Mouse (Mus musculus): ENCODE measurements around the gene Dusp19. TPM values are rescaled to one million over a fixed set of nuclear protein-coding genes. Genes with fewer than 3 reads are reported as not detected.

Dusp19 gene
- total RNA-seq (2021), result 10 to 100 TPM; 13.3 to 19.8 TPM
- long read RNA-seq, experiment 1, transcript Dusp19-201 (4 exons, 1,632 nt), result major isoform, 9 of 16 reads
- long read RNA-seq, experiment 1, partial matches to known transcripts, result 2 of 16 reads
- long read RNA-seq, experiment 1, other reads (novel, unspliced or antisense), result 1 of 16 reads
- long read RNA-seq, experiment 2, partial matches to known transcripts, result 0 of 2 reads
- long read RNA-seq, experiment 2, other reads (novel, unspliced or antisense), result 0 of 2 reads

- DNase-seq, result peak; percentile 93 to 96
Observed at GRCm38 (mm10) chr2:80616854-80617737, at the start of gene Dusp19, which contains the start of gene Nup35. Dusp19 (plus strand) TSS chr2:80617045. Nup35 (plus strand) TSS chr2:80617236.

- DNase-seq, result no peak
Observed at GRCm38 (mm10) chr2:80567411-80567810, 49.4 kb upstream of the Dusp19 start.

- DNase-seq, result no peak
Observed at GRCm38 (mm10) chr2:80570656-80571055, 46.2 kb upstream of the Dusp19 start.

GRCm38 (mm10) chr2:80577286-80577685, 39.6 kb upstream of the Dusp19 start:
- no peak for DNase-seq

GRCm38 (mm10) chr2:80579253-80579891, 37.5 kb upstream of the Dusp19 start:
- DNase-seq, result no peak

GRCm38 (mm10) chr2:80580311-80580961, 36.4 kb upstream of the Dusp19 start:
- peak; percentile 46 to 63 for DNase-seq

GRCm38 (mm10) chr2:80581043-80581711, 35.7 kb upstream of the Dusp19 start, which contains the start of gene Nckap1:
Nckap1 (minus strand) TSS chr2:80581380.
- peak; percentile 93 to 95 for DNase-seq

- no peak for DNase-seq
Observed at GRCm38 (mm10) chr2:80582356-80582755, 34.5 kb upstream of the Dusp19 start.

- DNase-seq, result no peak
Observed at GRCm38 (mm10) chr2:80594215-80594918, 22.5 kb upstream of the Dusp19 start.

- DNase-seq, result no peak
Observed at GRCm38 (mm10) chr2:80596960-80597359, 19.9 kb upstream of the Dusp19 start.

- no peak for DNase-seq
Observed at GRCm38 (mm10) chr2:80599850-80600249, 17.0 kb upstream of the Dusp19 start.

- DNase-seq, result no peak
Observed at GRCm38 (mm10) chr2:80600611-80601010, 16.2 kb upstream of the Dusp19 start.

GRCm38 (mm10) chr2:80602756-80603155, 14.1 kb upstream of the Dusp19 start:
- no peak for DNase-seq

GRCm38 (mm10) chr2:80603771-80604426, 12.9 kb upstream of the Dusp19 start:
- DNase-seq, result no peak

GRCm38 (mm10) chr2:80612286-80612685, 4.6 kb upstream of the Dusp19 start:
- DNase-seq, result no peak

GRCm38 (mm10) chr2:80612796-80613195, 4.0 kb upstream of the Dusp19 start:
- DNase-seq, result no peak

GRCm38 (mm10) chr2:80618991-80619390, 2.1 kb downstream of the Dusp19 start:
- peak; percentile 9 to 22 for DNase-seq

- no peak for DNase-seq
Observed at GRCm38 (mm10) chr2:80621921-80622320, 5.1 kb downstream of the Dusp19 start.

- DNase-seq, result no peak
Observed at GRCm38 (mm10) chr2:80624523-80624922, 7.7 kb downstream of the Dusp19 start.

- DNase-seq, result no peak
Observed at GRCm38 (mm10) chr2:80632336-80633026, 15.6 kb downstream of the Dusp19 start.
